Mouse (Mus musculus) erythroblast, embryonic 14.5 days (primary cell): ENCODE data around the gene Plpp3.

Source experiments
- GATA1 ChIP-seq: IDR thresholded peaks from 2 replicates; pipeline ENCODE4 v1.6.1; 2012; ENCODE audit warnings: low read length, inconsistent platforms, mixed read lengths
- TAL1 ChIP-seq: IDR thresholded peaks from 3 replicates; pipeline ENCODE4 v1.6.1; 2012; ENCODE audit warnings: low read length, inconsistent platforms, mixed read lengths

DNA sequence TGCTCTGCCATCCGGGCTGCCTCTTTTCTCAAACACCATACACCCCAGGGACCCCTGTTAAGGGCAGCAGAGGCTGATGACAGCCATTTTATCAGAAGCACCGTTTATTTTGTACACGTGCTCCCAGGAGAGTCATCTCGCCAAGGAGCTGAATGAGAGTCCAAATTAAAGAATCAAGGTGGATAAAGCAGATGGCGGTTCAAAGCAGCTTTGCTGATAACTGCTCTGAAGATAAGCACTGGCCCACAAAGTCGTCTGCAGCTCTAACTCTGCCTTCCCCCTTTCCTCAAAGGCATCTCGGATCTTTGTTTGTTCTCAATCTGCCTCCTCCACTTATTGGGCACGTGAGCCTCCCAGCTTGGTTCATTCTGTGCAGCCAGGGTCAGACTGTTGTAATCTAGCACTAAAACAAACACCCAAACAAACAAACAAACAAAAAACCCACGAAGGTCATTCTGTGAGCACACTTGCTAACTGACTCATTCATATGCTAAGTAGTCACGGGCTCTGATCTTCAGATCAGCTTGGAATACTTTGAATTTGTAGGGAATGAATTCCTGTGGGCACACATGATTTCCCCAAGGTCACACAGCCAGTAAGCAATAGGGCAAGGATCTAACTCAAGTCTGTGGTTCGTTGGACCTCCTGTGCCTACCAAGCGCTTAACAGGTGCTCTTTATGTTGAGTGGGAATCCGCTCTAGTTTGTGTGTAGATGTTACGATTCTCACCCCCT is 119.1 kb downstream of the Plpp3 start:
- TF ChIP-seq TAL1 (no peak), GATA1 (no peak)
